Mouse (Mus musculus): ENCODE results near the gene Naa11.

Gene Naa11

DNA sequence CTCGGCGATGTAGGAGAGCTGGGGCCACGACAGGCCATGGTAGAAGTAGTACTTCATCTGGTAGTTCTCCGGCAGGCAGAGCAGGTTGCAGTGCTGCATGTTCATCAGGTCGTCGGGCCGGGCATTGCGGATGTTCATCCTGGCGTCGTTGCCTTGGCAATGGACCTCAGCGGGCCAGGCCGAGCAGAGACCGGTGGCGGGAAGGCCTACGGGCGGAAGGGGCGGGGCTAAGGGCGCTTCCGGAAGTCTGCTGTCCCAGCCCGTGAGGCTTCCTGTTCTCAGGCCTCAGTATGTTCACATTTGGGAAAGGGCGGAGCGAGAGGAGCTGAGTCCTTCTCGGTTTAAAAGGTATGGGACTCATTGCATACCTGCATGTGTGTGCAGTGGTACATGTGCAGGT, at the start of gene Naa11:
Gene Naa11 (minus strand): TSS at position 220 of the 400 bp plus-strand sequence.
- DNase-seq: no peak

DNA sequence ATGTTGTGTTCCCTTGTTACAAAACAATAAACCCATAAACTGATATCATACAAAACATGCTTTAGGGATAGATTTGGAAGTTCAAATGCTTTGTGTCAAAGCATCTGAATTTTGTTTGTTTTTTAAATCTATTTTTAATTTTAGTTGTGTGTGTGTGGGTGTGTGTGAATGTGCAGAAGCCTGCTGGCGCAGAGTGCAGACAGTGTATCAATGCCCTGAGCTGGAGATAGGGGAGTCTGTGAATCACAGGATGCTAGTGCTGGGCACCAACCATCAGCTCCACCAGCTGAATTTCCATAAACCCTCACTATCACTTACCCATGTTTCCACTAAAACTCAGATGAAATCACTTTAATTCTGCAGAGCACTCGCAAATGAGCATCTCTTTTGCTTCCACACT, 40.3 kb upstream of the Naa11 start:
- no peak for DNase-seq

DNA sequence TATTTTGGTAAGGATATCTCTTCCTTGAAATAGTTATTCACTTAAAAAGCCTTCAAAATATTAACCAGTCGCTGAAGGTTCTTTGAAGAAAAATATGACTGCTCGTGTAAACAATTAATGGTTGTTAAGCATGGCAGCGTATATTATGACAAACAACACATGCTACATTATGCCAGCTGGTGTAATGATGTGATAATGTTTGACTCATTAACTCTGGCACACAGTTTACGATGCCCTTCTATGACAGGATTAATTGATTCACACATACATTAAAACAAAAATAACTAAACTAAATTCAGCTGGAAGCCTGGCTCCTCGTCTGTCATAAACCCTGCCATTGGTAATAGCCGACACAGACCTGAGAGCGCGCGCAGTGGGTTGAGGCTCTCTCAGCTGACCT, 37.8 kb upstream of the Naa11 start:
- no peak for DNase-seq

DNA sequence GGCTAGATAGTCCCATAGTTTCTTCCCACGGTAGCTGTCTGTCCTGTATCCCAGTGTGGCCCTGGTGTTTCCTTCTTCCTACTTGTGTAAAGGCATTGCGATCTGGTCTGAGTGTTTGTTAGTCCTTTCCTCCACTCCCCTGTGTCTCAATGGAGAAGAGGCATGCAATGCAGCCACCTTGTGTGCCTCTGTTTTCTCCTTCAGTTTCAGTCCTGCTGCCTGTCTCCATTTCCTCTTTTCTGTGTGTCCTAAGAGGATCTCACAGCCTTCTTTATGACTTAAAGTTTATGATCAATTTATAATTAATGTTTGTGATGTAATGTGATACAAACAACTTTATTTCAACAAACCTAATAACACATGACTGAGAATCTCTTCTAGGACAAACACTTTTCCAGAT, 29.5 kb upstream of the Naa11 start:
- DNase-seq: no peak

DNA sequence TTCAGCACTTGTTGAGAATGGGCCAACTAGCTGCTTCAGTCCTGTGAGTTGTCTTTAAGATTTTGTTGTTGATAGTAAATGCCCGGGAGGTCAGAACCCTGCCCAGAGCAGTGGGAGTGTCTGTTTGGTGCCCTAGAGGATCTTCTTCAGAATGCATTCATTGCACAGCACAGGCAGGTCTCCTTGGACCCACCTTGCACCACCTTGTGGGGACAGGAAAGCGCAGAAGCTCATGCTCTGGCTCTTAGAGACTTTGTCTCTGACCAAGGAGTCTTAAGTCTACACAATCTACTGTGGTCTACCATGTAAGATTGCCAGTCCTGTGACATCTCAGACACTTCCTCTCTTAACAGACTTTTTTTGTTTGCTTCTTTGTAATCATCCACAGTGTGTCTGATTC, 25.0 kb upstream of the Naa11 start:
- no peak for DNase-seq

DNA sequence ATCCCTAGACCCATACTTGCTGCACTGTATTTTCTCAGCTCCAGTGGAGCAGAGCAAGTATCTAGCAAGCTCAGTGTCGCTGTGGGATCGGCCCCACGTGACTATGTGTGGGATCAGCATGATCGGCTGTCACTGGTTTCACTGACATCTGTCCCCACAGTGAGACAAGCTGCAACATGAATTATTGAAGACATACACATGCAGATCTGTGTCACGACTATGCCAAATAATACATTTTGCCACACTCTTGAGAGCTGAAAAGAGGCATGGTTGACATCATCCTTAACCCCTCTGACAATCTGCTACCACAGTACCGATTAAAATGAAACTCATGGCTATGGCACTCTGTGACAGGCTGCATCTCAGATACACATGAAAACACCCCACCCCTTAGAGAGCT, 23.7 kb upstream of the Naa11 start:
- DNase-seq: no peak

DNA sequence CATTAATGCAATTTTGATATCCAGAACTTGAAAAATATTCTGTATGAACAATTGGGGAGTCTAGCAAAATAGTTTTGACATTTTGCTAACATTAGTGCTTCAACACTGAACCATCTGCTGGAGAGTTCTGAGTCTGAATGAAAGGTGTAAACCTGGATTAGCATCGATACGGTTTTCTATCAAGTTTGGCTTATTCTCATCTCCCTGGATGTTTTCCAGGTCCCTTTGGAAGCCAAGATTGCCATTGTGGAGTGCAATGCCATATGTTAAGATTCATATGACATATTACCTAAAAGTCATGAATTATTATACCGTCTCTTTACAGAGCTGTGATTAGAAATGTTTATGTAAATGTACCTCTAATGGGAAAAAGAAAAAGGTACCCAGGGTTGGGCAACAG, 21.5 kb upstream of the Naa11 start:
- no peak for DNase-seq

DNA sequence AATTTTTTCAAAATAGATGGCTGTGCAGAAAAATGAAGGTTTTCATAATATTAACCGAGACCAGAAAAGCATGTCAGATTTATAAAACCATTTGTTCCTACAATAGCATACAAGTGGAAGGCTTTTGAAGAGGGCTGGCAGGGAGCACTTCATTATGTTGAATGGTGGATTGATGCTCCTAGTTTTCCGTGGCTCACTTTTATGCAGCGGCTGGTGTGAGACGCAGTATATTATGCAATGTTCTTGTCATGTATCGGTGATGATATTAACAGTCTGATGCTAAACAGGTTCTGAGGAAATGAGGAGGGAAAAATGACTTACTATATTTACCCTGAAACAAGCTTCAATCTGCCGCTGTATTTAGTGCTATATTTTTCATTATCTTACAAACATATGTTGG, 18.0 kb upstream of the Naa11 start:
- no peak for DNase-seq

DNA sequence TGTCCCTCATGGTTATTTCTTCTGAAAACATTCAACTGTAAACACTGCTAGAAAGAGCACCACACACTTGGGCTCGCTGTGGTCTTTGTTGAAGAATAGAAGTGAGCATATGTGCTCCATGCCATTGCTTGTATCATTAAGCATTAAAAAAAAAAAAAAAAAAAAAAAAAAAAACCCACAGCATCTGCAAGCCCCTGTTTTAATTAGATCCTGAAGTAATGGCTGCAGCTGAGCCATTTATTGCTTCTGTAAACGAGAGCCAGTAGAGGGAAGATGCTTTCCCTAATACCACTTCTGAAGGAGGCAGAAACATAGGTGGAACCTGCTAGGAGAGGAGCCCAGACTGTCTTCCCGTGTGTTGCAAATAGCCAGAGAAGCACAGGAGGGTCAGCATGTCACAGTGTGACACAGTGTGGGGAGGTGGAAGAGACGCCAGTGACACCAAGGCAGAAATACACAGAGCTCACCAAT, 17.1 kb upstream of the Naa11 start:
- DNase-seq: no peak

DNA sequence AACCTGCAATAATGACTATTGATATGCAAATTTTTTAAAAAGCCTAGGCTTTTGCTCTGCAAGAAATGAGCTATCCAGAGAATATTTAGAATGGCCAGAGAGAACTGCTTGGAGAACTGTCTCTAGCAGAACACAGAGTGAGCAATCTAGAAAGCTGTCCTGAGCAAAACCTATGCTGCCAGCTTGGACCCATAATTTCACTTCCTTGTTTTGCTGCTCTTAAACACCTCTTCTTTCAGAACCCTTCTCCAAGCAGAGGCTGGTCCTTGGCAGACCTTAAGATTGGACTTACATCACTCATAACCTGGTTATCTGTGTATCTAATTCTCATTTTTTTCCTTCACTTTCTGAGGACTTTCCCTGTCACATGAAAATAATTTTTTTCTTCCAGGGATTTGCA, 8.9 kb upstream of the Naa11 start:
- no peak for DNase-seq

DNA sequence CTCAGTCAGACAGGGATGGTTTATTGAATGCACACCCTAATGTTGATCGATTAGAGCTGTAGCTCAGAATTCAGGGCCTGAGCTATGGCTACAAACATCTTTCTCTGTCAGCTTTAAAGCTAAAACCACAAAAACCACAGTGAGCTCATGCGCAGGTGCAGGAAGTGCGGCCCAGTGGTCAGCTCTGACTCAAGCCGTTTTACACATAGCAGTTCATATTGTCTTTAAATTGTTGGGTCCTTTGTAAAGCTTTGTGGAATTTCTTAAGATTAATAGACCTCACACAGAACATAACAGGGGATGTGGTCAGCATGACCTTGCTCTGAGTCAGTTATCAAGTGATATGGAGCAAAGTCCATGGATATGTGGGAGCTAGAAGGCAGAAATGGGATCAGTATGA, 5.4 kb upstream of the Naa11 start:
- no peak for DNase-seq

DNA sequence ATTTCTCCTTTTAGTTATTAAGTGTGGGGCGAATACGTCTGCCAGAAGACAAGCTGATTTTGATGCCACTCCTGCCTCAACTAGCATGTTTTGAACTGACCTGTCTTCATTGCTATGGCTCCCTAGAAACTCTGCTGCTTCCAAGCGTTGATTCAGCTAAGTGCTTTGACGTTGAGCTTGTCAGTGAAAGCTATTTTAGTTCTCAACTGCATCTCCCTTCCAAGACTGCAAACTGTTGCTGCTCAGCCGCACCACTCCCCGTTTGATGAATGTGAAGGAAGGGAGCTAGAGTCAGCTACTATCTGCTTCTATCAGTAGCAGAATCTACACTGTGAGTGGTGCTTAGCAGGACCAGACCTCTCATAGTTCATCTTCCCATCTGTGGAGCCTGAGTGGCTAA, 4.6 kb downstream of the Naa11 start:
- DNase-seq: peak; percentile 57

DNA sequence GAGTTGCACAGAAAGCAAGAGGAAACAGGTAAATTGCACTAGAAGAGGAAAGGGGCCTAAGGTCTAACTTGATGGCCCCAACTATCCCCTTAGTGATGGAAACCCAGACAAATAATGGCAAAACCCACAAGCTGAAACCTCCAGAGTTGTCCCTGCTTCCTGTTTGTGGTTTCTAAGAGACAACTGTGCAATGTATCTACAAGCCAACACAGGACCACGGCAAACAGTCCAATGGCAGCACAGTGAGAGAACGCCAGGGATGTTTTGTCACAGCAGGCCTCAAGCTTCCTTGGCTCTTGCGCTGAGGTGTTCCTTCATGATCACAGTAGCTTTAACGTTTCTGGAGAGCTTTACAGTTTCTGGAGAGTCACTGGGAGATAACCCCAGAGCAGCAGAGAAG, 7.8 kb downstream of the Naa11 start:
- peak; percentile 2 for DNase-seq

DNA sequence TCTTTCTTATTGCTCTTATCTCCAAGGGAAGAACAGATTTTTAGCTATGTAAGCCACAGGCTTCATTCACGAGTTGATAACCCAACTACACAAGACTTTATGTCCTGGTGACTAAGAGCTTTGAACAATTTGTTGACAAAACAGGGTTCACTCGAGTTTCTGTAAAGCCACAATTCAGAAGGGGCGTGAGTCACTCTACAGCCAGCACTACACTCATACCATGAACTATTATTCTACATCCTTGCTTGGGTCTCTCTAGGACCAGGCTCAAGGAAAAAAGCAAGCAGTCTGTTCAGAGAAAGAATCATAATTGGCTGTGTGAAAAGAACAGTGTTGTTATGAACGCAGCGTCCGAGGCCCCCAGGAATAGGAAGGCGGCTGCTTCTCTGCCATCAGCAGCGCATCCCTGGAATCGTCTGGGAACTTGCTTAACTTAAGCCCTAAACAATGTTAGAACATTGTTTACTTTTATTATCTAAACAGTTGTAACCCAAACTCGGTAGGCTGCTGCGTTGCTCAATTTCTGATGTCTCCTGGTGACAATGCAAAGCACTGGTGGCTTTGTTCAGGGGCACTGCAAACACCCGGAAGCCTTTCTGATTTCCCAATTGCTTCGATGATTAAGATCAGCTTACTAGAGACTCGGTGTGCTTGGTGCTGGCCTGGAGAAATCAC, 9.5 kb downstream of the Naa11 start:
- no peak for DNase-seq

DNA sequence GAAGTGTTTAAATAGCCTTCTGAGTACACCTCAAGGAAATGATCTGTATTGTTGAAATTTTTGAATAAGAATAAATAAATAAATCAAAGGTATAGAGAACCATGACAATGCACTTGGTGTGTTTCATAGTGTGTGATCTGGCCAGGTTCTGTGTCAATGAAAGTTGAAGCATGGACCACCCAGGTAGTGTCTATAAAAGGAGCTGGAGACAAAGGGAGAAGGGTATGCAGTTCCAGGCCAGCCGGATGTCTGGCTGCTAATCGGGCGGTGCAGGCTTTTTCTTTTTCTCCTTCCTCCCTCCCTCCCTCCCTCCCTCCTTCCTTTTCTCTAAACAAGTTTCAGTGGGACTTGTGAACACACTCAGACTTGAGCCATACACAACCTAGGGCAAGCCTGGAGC, 12.2 kb downstream of the Naa11 start:
- no peak for DNase-seq

DNA sequence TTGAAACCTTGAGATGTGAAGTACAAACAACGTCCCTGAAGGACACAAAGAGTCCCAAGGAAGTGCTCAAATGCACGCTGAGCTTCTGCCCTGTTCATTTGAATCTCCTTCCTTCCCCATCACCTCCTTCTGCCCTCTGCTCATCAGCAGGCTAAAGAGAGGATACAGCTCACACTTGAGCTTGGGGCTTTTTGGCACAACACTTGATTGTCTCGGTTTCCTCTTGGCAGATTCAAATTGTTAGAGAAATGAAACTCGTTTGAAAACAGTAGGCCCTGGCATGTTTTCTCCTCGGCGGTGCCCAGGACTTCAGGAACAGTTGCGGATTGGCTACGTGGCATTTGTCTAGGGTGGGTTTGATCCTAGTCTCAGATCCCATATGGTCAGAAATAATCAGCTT, 27.4 kb downstream of the Naa11 start:
- no peak for DNase-seq

DNA sequence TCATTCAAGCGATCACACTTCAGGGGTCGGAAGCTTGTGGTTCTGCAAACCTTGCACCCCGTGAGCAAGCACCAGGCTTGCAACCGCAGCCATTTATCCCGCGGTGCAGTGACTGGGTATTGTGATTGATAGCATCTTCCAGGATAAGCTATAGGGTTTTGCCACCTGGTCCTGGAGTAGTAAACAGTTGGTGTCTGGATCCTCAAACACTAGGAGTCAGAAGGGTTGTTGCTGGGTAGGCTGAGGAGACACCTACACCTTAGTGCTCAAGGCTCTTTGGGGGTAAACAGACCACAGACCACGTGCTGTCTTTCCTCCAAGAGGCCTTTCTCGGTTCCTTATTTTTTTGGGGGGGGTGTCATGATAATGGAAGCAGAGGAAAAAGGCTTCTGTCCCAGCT, 27.9 kb downstream of the Naa11 start:
- DNase-seq: no peak

DNA sequence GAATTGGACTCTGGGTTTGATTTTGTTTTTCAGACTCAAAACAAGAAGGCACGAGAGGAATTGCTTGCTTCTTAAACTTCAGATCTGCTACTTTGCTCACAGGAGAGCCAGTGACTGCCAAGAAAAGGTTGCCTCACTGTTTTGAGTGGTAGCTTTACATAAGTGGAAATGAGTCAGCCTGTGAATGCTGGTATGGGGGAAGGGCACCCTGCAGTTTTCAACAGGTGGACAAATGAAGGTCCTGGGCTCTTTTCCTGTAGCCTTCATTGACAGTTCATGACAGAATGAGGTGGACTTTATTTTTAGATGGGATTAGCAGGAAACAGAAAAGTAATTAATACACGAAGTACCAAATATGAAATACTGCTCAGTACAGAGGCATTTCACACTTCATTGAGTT, 29.6 kb downstream of the Naa11 start:
- DNase-seq: no peak

DNA sequence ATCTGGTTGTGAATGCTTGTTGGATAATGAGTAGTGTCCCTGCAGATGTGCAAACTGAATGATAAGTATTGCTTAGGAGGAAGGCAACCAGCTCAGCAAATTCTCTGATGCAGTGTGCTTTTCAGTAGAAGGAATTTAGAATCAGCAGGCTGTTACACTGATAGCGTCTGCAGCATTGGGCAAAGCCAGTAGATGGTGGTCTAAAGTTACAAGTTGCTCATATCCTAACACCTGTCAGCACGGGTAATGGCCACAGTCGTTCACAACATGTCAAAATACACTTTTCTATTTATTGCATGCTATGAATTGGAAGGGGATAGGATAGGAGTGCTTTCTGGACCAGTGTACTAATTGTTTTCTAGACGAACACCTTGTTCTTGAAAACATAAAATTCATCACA, 33.1 kb downstream of the Naa11 start:
- no peak for DNase-seq

DNA sequence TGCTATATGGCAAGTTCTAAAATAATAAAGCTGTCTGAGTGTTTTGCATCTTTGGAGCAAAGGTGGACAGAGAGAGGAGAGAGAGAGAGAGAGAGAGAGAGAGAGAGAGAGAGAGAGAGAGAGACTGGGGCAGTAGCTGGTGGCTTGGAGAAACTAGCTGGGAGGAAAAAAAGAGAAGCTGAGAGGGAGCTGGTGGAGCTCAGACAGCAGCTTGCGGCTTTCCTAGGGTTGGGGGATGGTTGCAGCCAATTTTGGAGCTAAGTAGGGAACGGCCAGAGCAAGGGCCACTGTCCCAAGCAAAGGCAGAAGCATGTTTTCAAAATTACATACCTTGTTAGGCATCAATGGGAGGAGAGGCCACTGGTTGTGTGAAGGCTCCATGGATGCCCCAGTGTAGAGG, 36.0 kb downstream of the Naa11 start:
- DNase-seq: no peak

DNA sequence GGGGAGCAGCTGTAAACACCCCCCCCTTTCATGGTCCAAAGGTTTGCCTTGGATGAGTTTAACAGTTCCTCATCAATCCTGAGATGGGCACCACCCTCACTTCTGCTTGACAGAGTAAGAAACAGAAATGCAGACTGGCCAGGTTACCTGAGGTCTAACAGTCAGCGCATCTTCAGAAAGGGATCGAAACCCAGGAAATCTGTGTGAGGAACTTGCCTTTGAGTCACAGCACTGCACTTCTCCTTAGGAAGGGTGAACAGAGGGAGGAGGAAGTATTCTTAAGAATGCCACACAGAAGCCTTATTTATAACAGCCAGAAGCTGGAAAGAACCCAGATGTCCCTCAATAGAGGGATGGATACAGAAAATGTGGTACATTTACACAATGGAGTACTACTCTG, 37.0 kb downstream of the Naa11 start:
- DNase-seq: no peak

DNA sequence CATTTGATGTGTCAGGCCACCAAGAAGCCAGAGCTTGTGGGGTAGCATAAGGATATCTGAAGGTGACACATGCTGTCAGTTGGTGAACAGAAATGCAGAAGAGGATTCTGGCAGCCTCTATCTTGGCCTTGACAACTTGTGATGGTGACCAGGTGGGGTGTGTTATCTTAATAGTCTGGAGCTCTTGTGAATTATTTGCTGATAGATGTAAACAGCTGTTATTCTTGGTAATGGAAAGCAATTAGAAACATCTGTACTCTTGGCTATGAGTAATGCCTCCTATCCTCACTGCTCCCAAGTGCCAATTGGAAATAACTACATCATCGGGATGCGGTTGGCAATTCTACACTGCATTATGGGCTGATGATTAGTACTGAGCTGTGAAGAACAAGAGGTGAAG, 43.4 kb downstream of the Naa11 start:
- no peak for DNase-seq

DNA sequence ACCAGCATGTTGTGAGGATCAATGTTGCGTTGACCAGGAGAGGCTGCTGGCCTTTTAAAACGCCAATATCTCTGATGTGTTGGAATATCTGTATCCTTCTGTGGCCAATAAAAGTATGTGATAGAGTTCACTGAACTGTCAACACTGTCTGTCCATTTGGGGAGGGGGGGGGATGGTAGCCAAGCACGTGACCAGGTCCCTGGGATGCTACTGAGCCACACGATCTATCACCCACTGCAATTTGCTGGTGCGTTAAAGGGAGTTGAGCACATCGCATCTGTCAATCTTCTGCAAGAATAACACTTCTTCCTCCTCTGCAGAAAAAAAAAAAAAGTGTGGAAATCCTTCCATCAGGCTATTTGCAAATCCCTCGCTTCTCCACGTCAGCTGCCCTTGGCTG, 43.9 kb downstream of the Naa11 start:
- DNase-seq: no peak

DNA sequence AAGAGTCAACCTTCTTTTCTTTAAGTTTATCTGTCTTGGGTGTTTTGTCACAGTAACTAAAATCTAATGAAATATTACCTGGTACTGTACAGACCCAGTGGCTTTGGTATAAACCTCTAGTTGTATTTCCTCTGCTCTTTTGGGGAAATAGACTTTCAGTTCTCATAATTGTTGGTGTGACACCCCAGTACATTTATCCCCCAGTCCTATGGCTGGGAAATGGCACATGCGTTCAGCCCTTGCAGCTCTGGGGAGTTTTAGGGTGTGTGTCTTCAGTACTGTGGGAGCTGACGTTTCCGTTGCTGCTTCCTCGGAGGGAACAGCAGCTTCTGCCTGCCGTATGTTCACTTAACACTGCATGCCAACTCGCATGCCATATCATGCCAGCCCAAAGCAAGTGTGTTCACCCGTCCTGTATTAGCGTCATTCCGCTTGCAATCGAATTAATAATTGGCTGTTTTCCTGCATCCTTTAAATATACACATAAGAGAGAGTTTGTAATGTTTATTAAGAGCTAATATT, 46.4 kb downstream of the Naa11 start:
- DNase-seq: no peak

DNA sequence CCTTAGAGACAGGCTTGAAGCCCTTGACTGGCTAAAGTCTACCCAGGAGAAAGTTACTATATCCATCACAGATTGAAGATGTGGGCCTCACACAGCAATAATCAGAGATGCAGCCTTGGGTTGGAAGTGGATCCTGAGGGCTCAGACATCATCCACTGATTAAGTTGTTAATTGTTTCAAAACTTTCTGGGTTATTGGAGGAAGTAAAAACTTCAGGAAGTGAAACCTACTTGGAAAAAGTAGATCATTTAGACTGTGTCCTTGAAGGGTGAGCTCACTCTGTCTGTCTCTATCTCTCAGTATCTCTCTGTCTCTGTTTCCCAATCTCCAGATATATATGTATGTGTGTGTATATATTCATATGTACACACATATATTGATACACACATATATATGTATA, 47.0 kb downstream of the Naa11 start:
- no peak for DNase-seq
